Mouse (Mus musculus) lung, postnatal 14 days (tissue): ENCODE results near the gene Efcab7.

ENCODE experiments used
- DNase-seq: peaks from one replicate; pipeline ENCODE4 v3.0.0; 2021

Efcab7 gene

DNA sequence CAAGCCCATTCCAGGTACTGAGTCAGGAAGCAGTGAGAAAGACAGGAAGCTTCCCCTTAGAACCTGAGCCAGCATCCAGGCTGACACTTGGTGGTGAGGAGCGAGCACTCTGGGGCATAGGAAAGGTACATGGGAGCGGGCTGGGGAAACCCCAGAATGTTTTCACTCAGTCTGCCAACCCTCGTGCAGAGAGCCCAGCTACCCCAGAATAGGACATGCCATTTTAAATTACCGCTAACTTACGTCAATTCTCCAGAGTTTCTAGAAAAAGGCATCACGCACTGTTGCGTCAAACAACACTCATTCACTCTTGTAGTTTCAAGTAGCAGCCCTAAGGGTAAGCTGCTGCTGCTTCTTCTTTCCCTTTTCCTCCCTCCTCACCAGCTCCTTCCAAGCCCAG is 116.0 kb downstream of the Efcab7 start:
- DNase-seq, result no peak

DNA sequence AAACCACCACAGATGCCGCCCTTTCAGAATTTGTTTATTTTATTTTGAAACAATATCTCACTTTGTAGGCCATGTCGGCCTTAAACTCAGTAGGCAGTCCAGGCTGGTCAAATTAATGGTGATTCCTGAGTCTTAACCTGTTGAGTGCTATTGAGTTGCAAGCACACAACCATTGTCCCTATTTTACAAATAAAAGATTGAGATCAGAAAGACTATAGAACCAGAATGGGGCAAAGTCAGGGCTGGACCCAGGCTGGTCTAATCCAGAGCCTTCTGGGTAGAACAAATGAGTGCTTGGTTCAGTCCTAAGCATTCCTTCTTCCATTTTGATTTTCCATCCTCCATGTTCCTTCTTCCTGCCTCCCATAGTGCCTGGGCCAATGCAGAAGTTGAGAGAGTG is 117.5 kb downstream of the Efcab7 start:
- DNase-seq, result no peak

DNA sequence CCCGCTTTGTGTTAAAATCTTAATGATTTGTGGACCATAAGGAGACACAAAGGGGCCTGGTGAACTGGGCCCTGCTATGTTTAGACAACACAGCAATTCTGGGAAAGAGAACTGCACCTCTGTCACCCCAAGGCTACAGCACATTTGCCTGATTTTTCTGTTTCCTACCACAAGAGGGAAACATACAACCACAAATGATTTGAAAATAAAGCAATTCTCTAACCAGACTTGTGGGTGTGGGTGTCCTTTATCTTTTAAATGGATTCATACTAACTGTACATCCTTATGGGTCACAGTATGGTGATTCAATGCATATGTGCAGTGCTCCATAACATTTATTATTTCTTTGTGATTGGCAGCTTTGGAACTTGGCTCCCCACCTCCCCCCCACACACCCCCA is 118.2 kb downstream of the Efcab7 start:
- DNase-seq, result no peak

DNA sequence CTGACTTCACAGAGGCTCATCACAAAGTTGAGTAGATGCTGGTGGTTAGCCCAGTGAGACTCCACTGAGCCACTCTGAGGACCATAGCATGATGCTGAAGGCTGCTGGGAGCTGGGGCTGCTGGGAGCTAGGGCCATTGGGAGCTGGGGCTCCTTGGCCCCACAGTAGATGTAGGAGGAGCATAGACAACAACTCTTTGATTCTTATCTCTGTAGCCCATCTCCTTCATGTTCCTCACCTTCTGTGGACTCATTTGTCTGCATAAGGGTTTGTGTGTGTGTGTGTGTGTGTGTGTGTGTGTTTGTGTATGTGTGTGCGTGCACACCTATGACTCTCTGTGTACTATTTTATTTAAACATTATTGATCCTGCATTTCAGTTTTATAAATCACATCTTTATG is 118.9 kb downstream of the Efcab7 start:
- no peak for DNase-seq

DNA sequence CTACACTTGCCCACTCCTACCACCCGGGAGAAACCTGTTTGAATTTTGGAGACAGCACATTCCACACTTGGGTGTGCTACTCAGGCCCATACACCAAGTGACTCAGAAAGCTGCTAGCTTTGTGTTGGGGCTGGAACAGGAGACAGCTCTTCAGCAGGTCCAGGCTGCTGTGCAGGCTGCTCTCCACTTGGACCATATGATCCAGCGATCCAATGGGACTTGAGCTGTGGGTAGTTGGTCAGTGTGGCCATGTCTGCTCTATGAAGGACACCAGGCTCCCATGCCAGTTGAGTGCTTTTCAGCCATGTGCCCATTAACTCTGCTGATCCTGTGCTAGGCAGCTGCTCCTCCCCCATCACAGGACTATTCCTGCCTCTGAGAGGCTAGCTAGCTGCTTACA is 124.9 kb downstream of the Efcab7 start:
- no peak for DNase-seq

DNA sequence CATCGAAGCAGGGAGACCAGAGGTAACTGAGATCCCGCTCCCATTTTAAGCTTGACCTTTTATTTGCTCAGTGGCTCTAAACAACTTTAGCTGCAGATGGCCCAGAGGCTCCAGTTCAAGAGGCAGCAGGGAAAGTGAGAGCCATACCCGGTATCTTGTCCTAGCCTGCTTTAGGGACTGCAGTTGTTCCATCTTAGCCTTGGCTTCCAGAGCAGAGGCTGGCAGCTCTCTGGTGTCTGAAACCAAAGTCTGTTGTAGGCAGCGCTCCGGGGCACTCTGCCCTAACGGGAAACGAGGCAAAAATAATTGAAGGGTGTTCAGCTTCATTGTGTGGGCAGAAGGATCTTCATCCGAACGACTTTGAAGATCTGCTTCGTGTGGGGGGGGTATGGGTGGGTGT is 126.4 kb downstream of the Efcab7 start:
- no peak for DNase-seq

DNA sequence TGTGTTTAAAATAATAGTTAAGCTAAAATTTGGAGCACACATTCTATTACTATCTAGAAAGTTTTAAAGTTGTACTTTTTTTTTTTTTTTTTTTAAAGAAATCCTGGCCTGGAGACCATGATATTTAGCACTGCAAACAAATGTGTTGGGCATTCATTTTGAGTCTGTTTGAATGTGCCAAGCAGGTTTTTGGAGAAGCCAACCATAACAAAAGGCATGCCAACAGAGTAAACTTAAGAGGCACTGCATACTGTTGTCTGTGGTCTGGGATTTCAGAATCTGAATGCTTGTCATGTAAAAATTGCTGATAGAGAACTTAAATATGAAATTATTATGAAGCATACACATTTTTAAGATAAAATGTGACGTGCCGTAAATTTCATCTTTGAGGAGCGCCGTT is 128.2 kb downstream of the Efcab7 start:
- DNase-seq, result no peak

DNA sequence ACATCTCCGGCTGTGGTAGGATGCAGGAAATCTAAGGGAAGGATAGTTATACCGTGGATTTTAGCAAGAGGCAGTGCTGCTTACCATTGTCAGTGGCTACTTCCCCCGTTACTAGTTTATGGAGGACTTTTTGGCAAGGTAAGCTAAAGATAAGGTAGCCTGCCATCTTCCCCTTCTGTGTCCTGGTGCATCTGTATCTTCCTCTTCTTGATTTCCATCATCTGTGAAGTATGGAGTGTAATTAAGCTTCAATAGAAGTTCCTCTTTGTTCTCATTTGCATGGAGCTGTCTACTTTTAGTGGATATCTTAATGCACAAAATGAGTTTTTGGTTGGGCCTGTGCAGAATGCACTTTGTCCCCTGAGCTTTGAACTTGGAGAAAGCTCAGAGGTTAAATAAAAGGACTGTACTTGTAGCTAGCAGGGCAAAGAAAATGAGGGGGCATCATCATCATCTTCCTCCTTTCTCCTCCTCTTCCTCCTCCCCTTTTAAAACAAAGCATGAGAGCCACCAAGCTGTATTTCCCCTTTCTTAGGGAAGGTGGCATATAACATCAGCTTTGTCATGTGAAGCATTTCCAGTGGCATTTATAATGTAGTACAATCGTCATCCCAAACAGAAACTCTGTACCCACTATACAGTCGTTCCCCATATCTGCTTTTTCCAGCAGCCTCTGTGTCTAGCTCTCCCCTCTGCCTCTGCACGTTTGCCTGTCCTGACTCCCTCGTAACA is 129.3 kb downstream of the Efcab7 start:
- no peak for DNase-seq

DNA sequence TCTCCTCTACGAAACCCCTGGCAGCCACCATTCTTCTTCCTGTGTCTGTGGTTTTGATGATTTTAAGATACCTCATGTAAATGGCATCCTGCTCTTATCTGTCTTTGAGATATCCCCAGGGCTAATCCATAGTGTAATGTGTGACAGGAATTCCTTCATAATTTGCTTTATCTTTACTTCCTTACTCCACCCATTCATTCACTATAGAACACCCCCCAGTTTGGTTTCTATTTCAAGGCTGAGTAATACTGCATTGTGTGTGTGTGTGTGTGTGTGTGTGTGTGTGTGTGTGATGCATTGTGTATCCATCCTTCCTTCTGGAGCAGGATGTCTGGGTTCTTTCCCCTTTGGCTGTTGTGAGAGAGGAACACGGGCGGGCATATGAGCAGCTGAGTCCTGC is 130.3 kb downstream of the Efcab7 start:
- DNase-seq, result no peak
